Mouse (Mus musculus) lung, postnatal 0 days (tissue): ENCODE measurements at regions not wholly inside any gene's neighbourhood (a gene's known extent, or its start where the extent isn't known, plus 50 kb on each side); places are given as distances from the start of the nearest gene placed in this dataset.

Experiments
- CTCF ChIP-seq: IDR thresholded peaks from 2 replicates; pipeline ENCODE4 v1.5.1; 2016; ENCODE audit warnings: antibody characterized with exemption, mild to moderate bottlenecking
- EP300 ChIP-seq: IDR thresholded peaks from 2 replicates; pipeline ENCODE4 v1.6.1; 2016; ENCODE audit warnings: antibody characterized with exemption, mild to moderate bottlenecking, control low read depth

DNA sequence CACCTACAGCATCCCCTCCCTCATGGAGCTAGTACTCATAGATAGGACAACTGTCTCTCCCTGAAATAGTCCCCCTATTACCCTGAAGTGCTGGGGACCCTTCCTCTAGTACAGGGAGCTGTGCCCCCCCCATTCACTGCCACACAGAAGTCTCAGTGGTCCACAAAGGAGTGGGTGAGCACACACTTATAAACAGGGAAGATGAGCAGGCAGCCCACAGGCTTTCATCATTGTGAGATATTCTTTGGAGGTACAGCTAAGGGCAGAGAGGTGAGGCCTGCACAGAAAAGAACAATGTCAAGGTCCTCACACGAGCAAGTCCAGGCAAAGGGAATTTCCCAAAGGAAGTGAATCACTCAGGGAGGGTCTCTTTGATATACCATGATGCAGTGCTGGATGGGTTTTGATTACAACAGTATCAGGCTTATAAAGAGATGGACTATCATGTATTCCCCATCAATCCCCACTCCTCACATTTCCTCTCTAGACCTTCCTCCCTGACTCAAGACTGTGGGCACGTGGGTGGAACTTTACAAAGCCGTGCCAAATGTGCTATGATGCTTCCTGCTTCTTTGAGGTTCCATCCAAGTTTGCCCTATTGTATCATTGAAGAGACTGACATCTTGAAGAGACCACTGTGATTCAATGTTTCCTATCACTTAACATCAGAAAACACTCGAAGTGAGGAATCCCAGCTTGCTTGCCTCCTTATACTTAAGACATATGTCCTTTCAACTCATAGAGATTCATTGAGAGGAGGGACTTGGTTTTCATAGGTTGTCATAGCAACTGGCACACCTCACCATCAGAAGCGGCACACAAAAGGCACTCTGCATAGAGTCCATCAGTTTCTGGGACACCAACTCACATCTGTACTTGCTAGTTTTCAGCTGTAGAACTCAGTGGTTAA lies 104.2 kb upstream of the Bcl6 start:
- no peak for TF ChIP-seq CTCF
- no peak for TF ChIP-seq EP300
